Mouse (Mus musculus) embryonic facial prominence, embryonic 15.5 days (tissue): ENCODE data around the gene Atraid. TPM values are rescaled to one million over a fixed set of nuclear protein-coding genes. Genes with fewer than 3 reads are reported as not detected.
A peak's percentile ranks its signal among the peaks of the same experiment; 100 is the strongest.
"Not testable (repeated sequence)": the region's sequence is repeated elsewhere in the genome, so short reads cannot be mapped to it uniquely, and the experiment has no call there.

Source experiments
- ATAC-seq: fragments of 200-750 bp; cut with Nextera tagmentation; 2 replicates; pipeline ENCODE4 v1.8.0; 2017; ENCODE audit warnings: low read depth, moderate TSS enrichment; ENCODE audit not compliant: insufficient number of reproducible peaks, low FRiP score, low TSS enrichment
- H3K27ac ChIP-seq: fragments of 300-500 bp; sonication (generic); replicated peaks from 2 replicates; pipeline ENCODE4 v1.5.1; 2015; ENCODE audit warnings: mild to moderate bottlenecking, inconsistent platforms
- H3K27me3 ChIP-seq: fragments of 300-500 bp; sonication (generic); 2 replicates; pipeline ENCODE4 v1.6.1; 2015; ENCODE audit warnings: inconsistent platforms
- H3K36me3 ChIP-seq: fragments of 300-500 bp; sonication (generic); 2 replicates; pipeline ENCODE4 v1.6.1; 2015; ENCODE audit warnings: mild to moderate bottlenecking, inconsistent platforms
- H3K4me1 ChIP-seq: fragments of 300-500 bp; sonication (generic); 2 replicates; pipeline ENCODE4 v1.6.1; 2015; ENCODE audit warnings: inconsistent platforms
- H3K4me2 ChIP-seq: fragments of 300-500 bp; sonication (generic); replicated peaks from 2 replicates; pipeline ENCODE4 v1.6.1; 2015; ENCODE audit warnings: mild to moderate bottlenecking, inconsistent platforms
- H3K4me3 ChIP-seq: fragments of 300-500 bp; sonication (generic); replicated peaks from 2 replicates; pipeline ENCODE4 v1.5.1; 2015; ENCODE audit warnings: mild to moderate bottlenecking, inconsistent platforms
- H3K9ac ChIP-seq: fragments of 300-500 bp; sonication (generic); 2 replicates; pipeline ENCODE4 v1.6.1; 2015; ENCODE audit warnings: inconsistent platforms
- H3K9me3 ChIP-seq: fragments of 300-500 bp; sonication (generic); replicated peaks from 2 replicates; pipeline ENCODE4 v1.6.1; 2016; ENCODE audit warnings: inconsistent platforms
- WGBS: fragments of 180-500 bp; shearing (Covaris S2); methylation state at CpG from one replicate; pipeline ENCODE4 v1.1.7; 2015; 5-methylcytosine and 5-hydroxymethylcytosine counted together
- polyA plus RNA-seq: library from polyadenylated mRNA; unstranded; fragments of >200 nt; fragmentation: Nextera tagmentation; extraction: Ambion mirVana; gene quantifications from 2 replicates; pipeline ENCODE4 v1.2.1, GENCODE M21; 2015

Atraid gene
- 173 and 174 TPM in 2 replicates for polyA plus RNA-seq

GRCm38 (mm10) chr5:31047848-31048762 is at the start of gene Atraid:
TSS of gene Atraid (plus strand) at chr5:31048312.
- Histone ChIP-seq H3K27ac (peak within 1 kb of the TSS; percentile 96), H3K9me3 (no peaks in the 10 kb centered on the region), H3K4me3 (peak within 1 kb of the TSS; percentile 84), H3K27me3 (no peaks in the 10 kb centered on the region), H3K4me1 (no peaks in the 10 kb centered on the region; the same call in 1 of the 2 replicates), H3K36me3 (peaks cover 8% of the 10 kb centered on the region), H3K4me2 (peak within 1 kb of the TSS; percentile 73), H3K9ac (peak within 1 kb of the TSS; percentile 83)
- peak; percentile 95 for ATAC-seq
- under 1% methylated on average over 73 of the region's 73 CpGs for WGBS

- H3K9me3 ChIP-seq: no peaks in the 10 kb centered on the region
- no peak overlapping the region for H3K9ac ChIP-seq
- no peak overlapping the region for H3K27ac ChIP-seq
- H3K4me3 ChIP-seq: no peak overlapping the region
- no peak overlapping the region for H3K4me2 ChIP-seq
- H3K27me3 ChIP-seq: no peaks in the 10 kb centered on the region
- no peaks in the 10 kb centered on the region for H3K36me3 ChIP-seq
- H3K4me1 ChIP-seq: 0 out of 2 replicates have a peak, but pooled peaks cover 3% of the 10 kb centered on the region
- ATAC-seq: no peak
- WGBS: 80% methylated on average over 5 of the region's 5 CpGs
Measured at GRCm38 (mm10) chr5:30999324-30999723, 48.8 kb upstream of the Atraid start.

- H3K9me3 ChIP-seq: no peaks in the 10 kb centered on the region
- H3K27ac ChIP-seq: no peak overlapping the region
- no peak overlapping the region for H3K9ac ChIP-seq
- peak; percentile 40; the same call in 1 of the 2 replicates for ATAC-seq
- H3K27me3 ChIP-seq: no peaks in the 10 kb centered on the region
- 56% methylated on average over 7 of the region's 7 CpGs for WGBS
- H3K4me2 ChIP-seq: no peak overlapping the region
- no peak overlapping the region for H3K4me3 ChIP-seq
- H3K36me3 ChIP-seq: no peaks in the 10 kb centered on the region
- H3K4me1 ChIP-seq: 0 out of 2 replicates have a peak, but pooled peaks cover 3% of the 10 kb centered on the region
Measured at GRCm38 (mm10) chr5:31000122-31000521, 48.0 kb upstream of the Atraid start.

- H3K9ac ChIP-seq: no peak overlapping the region
Measured at GRCm38 (mm10) chr5:31000993-31001392, 47.1 kb upstream of the Atraid start.

GRCm38 (mm10) chr5:31001560-31001959 is 46.6 kb upstream of the Atraid start:
- Histone ChIP-seq H3K27me3 (no peaks in the 10 kb centered on the region), H3K4me1 (0 out of 2 replicates have a peak, but pooled peaks cover 3% of the 10 kb centered on the region), H3K9ac (no peak overlapping the region), H3K4me3 (no peak overlapping the region), H3K27ac (no peak overlapping the region), H3K4me2 (no peak overlapping the region), H3K36me3 (no peaks in the 10 kb centered on the region), H3K9me3 (no peaks in the 10 kb centered on the region)
- 80% methylated on average over 4 of the region's 4 CpGs for WGBS
- ATAC-seq: no peak

More at GRCm38 (mm10) chr5:31000993-31001392, 47.1 kb upstream of the Atraid start:
- Histone ChIP-seq H3K4me3 (no peak overlapping the region), H3K9me3 (no peaks in the 10 kb centered on the region), H3K27me3 (no peaks in the 10 kb centered on the region), H3K27ac (no peak overlapping the region), H3K4me1 (0 out of 2 replicates have a peak, but pooled peaks cover 3% of the 10 kb centered on the region), H3K36me3 (no peaks in the 10 kb centered on the region), H3K4me2 (no peak overlapping the region)
- 74% methylated on average over 2 of the region's 2 CpGs for WGBS
- no peak for ATAC-seq

GRCm38 (mm10) chr5:31004184-31004583 is 43.9 kb upstream of the Atraid start:
- Histone ChIP-seq H3K4me1 (0 out of 2 replicates have a peak, but pooled peaks cover 3% of the 10 kb centered on the region), H3K27me3 (no peaks in the 10 kb centered on the region), H3K9ac (no peak overlapping the region; the same call in 1 of the 2 replicates), H3K27ac (no peak overlapping the region), H3K4me3 (no peak overlapping the region), H3K9me3 (no peaks in the 10 kb centered on the region), H3K36me3 (no peaks in the 10 kb centered on the region), H3K4me2 (no peak overlapping the region)
- 1% methylated on average over 5 of the region's 5 CpGs for WGBS
- peak; percentile 36; the same call in 1 of the 2 replicates for ATAC-seq

GRCm38 (mm10) chr5:31012737-31013136 is 35.4 kb upstream of the Atraid start:
- no peak overlapping the region for H3K9ac ChIP-seq
- no peaks in the 10 kb centered on the region for H3K4me1 ChIP-seq
- H3K4me2 ChIP-seq: no peak overlapping the region
- no peak overlapping the region for H3K4me3 ChIP-seq
- H3K27me3 ChIP-seq: no peaks in the 10 kb centered on the region
- 65% methylated on average over 3 of the region's 3 CpGs for WGBS
- H3K27ac ChIP-seq: no peak overlapping the region
- H3K9me3 ChIP-seq: no peaks in the 10 kb centered on the region
- H3K36me3 ChIP-seq: no peaks in the 10 kb centered on the region
- ATAC-seq: no peak

GRCm38 (mm10) chr5:31015913-31016312 is 32.2 kb upstream of the Atraid start:
- ATAC-seq: no peak
- WGBS: 72% methylated on average over 2 of the region's 2 CpGs

GRCm38 (mm10) chr5:31021790-31022189 is 26.3 kb upstream of the Atraid start:
- not testable (repeated sequence) for H3K27me3 ChIP-seq, ATAC-seq, H3K9me3 ChIP-seq, H3K27ac ChIP-seq, H3K4me3 ChIP-seq, H3K36me3 ChIP-seq, H3K4me2 ChIP-seq, H3K9ac ChIP-seq, H3K4me1 ChIP-seq
- 90% methylated on average over 4 of the region's 5 CpGs for WGBS

More at GRCm38 (mm10) chr5:31015913-31016312, 32.2 kb upstream of the Atraid start:
- H3K9ac ChIP-seq: no peak overlapping the region
- H3K4me3 ChIP-seq: no peak overlapping the region
- H3K36me3 ChIP-seq: no peaks in the 10 kb centered on the region
- no peaks in the 10 kb centered on the region for H3K27me3 ChIP-seq
- H3K4me2 ChIP-seq: no peak overlapping the region
- H3K27ac ChIP-seq: no peak overlapping the region
- no peaks in the 10 kb centered on the region for H3K9me3 ChIP-seq
- H3K4me1 ChIP-seq: no peaks in the 10 kb centered on the region

- H3K4me1 ChIP-seq: no peaks in the 10 kb centered on the region
- H3K9me3 ChIP-seq: no peaks in the 10 kb centered on the region
- H3K36me3 ChIP-seq: no peaks in the 10 kb centered on the region
- no peak for ATAC-seq
- no peak overlapping the region for H3K4me3 ChIP-seq
- 0 out of 2 replicates have a peak overlapping the region, but pooled peaks have one; percentile 22 for H3K27ac ChIP-seq
- H3K9ac ChIP-seq: no peak overlapping the region
- H3K4me2 ChIP-seq: no peak overlapping the region
- WGBS: 16% methylated on average over 1 of the region's 1 CpGs
- no peaks in the 10 kb centered on the region for H3K27me3 ChIP-seq
Measured at GRCm38 (mm10) chr5:31022690-31023089, 25.4 kb upstream of the Atraid start.

GRCm38 (mm10) chr5:31023254-31023653 is 24.9 kb upstream of the Atraid start:
- H3K9me3 ChIP-seq: no peaks in the 10 kb centered on the region
- H3K4me2 ChIP-seq: no peak overlapping the region
- WGBS: 13% methylated on average over 4 of the region's 4 CpGs
- H3K36me3 ChIP-seq: no peaks in the 10 kb centered on the region
- no peak overlapping the region for H3K9ac ChIP-seq
- H3K4me3 ChIP-seq: no peak overlapping the region
- ATAC-seq: peak; percentile 54; the same call in 1 of the 2 replicates
- no peak overlapping the region for H3K27ac ChIP-seq
- no peaks in the 10 kb centered on the region for H3K27me3 ChIP-seq
- H3K4me1 ChIP-seq: no peaks in the 10 kb centered on the region
